Mouse (Mus musculus) neutrophil, adult 5-6 weeks (primary cell): ENCODE results near the gene a. TPM values are rescaled to one million over a fixed set of nuclear protein-coding genes. Genes with fewer than 3 reads are reported as not detected.

ENCODE experiments used
- ATAC-seq: fragments of 151-379, 151-347 bp; 2 replicates; pipeline ENCODE4 v1.8.0; 2017; ENCODE audit warnings: mild to moderate bottlenecking, moderate TSS enrichment; ENCODE audit not compliant: insufficient number of reproducible peaks, poor library complexity, low FRiP score, severe bottlenecking; ENCODE audit errors: extremely low read depth
- total RNA-seq: library from RNA; stranded (forward); fragments of 200-1000 nt; gene quantifications from 2 replicates; pipeline ENCODE4 v1.2.3, GENCODE M21; 2017

a gene
- not detected in 2 replicates for total RNA-seq

GRCm38 (mm10) chr2:154790656-154791483, at the start of gene a, which contains the start of gene Raly:
TSS of gene a (plus strand) at chr2:154791402.
TSS of gene Raly (plus strand) at chr2:154791096.
- ATAC-seq, result peak; percentile 95

- ATAC-seq, result no peak
These were observed 48.0 kb upstream of the a start for GRCm38 (mm10) chr2:154742911-154743819.

GRCm38 (mm10) chr2:154743915-154744314, 47.3 kb upstream of the a start:
- ATAC-seq, result no peak

- no peak for ATAC-seq
These were observed 42.8 kb upstream of the a start for GRCm38 (mm10) chr2:154748383-154748782.

- ATAC-seq, result no peak
These were observed 41.9 kb upstream of the a start for GRCm38 (mm10) chr2:154749046-154750036.

- ATAC-seq, result no peak
These were observed 39.3 kb upstream of the a start for GRCm38 (mm10) chr2:154751924-154752323.

- ATAC-seq, result no peak
These were observed 37.1 kb upstream of the a start for GRCm38 (mm10) chr2:154754068-154754560.

GRCm38 (mm10) chr2:154755791-154756190, 35.4 kb upstream of the a start:
- no peak for ATAC-seq

GRCm38 (mm10) chr2:154757691-154758090, 33.5 kb upstream of the a start:
- ATAC-seq, result no peak

GRCm38 (mm10) chr2:154758454-154758853, 32.7 kb upstream of the a start:
- ATAC-seq, result no peak

- ATAC-seq, result no peak
These were observed 28.0 kb upstream of the a start for GRCm38 (mm10) chr2:154763226-154763625.

GRCm38 (mm10) chr2:154764828-154765497, 26.2 kb upstream of the a start:
- ATAC-seq, result no peak

GRCm38 (mm10) chr2:154765554-154766008, 25.6 kb upstream of the a start:
- ATAC-seq, result peak; percentile 16; the same call in 1 of the 2 replicates

GRCm38 (mm10) chr2:154767051-154767450, 24.2 kb upstream of the a start:
- ATAC-seq, result no peak

- ATAC-seq, result no peak
These were observed 21.3 kb upstream of the a start, which contains the start of gene Gm14214 for GRCm38 (mm10) chr2:154769930-154770329. TSS of gene Gm14214 (minus strand) at chr2:154770030.

- no peak for ATAC-seq
These were observed 19.6 kb upstream of the a start for GRCm38 (mm10) chr2:154771604-154772003.

- ATAC-seq, result no peak
These were observed 17.2 kb upstream of the a start for GRCm38 (mm10) chr2:154774032-154774431.

GRCm38 (mm10) chr2:154776496-154776895, 14.7 kb upstream of the a start:
- ATAC-seq, result no peak
